Mouse (Mus musculus): ENCODE data around the gene Htr1f. TPM values are rescaled to one million over a fixed set of nuclear protein-coding genes. Genes with fewer than 3 reads are reported as not detected.
A peak's percentile ranks its signal among the peaks of the same experiment; 100 is the strongest.

The Htr1f gene
- polyA plus RNA-seq, 1 experiment from 2014 or later, result not detected

DNA sequence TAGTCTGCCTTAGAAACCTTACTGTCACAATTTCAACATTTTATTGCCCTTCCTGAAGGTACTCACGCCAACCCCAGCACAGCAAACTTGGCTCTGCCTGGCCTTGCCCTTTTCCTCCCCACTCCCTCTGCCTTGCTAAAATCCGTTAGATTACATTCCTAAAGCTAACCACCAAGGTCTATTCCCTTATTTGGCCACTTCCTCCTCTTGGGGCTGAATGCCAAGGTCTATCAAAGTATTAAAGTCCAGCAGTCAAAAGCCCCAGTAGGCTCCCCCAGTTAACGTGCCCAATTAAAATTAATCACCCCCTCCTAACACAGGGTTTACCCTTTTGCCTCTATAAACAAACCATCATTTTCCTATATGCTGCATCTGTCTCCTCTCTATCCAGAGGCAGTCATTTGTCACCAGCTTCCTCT, 221.2 kb downstream of the Htr1f start:
- CTCF ChIA-PET, result interaction anchor here (0.8 kb wide), 1 partner anchor 10 kb away, joined by 3 read pairs; no protein-coding TSS in a partner anchor
- H3K27me3 ChIP-seq, result no peaks in the 10 kb centered on the region

DNA sequence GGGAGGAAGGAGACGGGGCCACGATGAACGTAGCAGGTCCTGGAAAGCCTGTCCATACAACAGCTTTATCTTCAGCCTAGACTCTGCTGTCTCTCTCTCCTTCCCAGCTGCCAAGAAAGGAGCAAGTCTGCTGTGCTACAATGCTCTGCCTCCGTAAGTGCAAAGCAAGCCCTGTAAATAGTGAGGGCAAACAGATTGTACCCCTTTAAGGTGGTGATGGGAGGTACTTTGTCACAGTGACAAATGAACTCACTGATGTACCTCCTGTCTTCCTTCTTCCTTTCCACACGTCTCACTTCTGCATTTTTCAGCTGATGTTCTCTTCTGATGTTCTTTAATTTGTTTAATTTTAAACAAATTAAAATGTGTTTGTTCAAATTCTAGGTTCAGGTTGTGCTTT, 221.8 kb downstream of the Htr1f start:
- TF ChIP-seq CTCF (IDR thresholded peaks at IDR 0.05), result no peak
- no peak for DNase-seq (ENCODE audit: low read depth, low spot score)
- in situ Hi-C loops (cut with MboI; ENCODE audit: low pct_unique_long_range_greater_than_20kb), result no loop called here
- ATAC-seq, result no peak
- ChIA-PET POLR2A (no interaction called here), CTCF (no interaction called here)
- no peaks in the 10 kb centered on the region for H3K27me3 ChIP-seq

More for the DNA sequence above, 221.2 kb downstream of the Htr1f start:
- DNase-seq (ENCODE audit: low read depth, low spot score) (no peak), ATAC-seq (peak; percentile 74)
- TF ChIP-seq CTCF (IDR thresholded peaks at IDR 0.05), result no peak
- in situ Hi-C loops (cut with MboI; ENCODE audit: low pct_unique_long_range_greater_than_20kb), result no loop called here
- POLR2A ChIA-PET, result no interaction called here

DNA sequence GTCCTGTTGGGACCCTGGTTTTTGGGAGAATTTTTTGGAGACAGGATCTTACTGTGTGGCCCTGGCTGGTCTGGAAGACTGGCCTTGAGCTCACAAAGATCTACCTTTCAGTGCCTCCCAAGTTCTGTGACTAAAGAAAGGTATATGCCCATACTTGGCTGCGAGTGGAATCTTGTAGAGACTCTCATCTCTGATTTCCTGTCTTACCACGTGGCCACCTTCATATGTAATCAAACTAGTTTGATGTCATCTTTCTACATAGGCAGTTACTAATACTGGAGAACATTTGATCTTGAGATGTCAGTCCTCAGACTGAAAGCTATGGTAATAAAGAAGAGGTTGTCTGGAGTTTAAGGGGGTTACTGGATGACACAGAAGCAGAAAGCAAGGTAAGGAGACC, 224.2 kb downstream of the Htr1f start:
- TF ChIP-seq CTCF (IDR thresholded peaks at IDR 0.05), result no peak
- ChIA-PET POLR2A (no interaction called here), CTCF (no interaction called here)
- no peaks in the 10 kb centered on the region for H3K27me3 ChIP-seq
- ATAC-seq, result no peak
- in situ Hi-C loops (cut with MboI; ENCODE audit: low pct_unique_long_range_greater_than_20kb), result no loop called here
- DNase-seq (ENCODE audit: low read depth, low spot score), result no peak

DNA sequence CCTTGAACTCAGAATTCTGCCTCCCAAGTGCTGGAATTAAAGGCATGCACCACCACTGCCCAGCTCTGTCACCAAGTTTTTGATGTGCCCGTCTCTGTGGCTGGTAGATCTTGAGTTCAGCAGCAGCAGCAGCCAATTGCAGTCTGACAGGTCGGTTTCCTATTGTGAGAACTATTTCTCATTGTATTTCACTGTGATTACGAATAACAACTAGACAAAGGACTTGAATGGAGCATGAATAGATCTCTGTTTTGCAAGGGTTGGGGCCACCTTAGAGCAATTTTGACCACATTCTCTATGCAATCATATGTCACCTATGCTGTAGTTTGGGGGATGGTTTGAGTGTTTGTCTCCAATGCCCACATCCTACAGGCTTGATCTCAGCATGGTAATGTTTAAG, 224.7 kb downstream of the Htr1f start:
- DNase-seq (ENCODE audit: low read depth, low spot score) (no peak), ATAC-seq (no peak)
- no peak for TF ChIP-seq CTCF (IDR thresholded peaks at IDR 0.05)
- POLR2A ChIA-PET, result no interaction called here
- in situ Hi-C loops (cut with MboI; ENCODE audit: low pct_unique_long_range_greater_than_20kb), result no loop called here
- CTCF ChIA-PET, result interaction anchor here (1.2 kb wide), 1 partner anchor 26 kb away, joined by 3 read pairs; no protein-coding TSS in a partner anchor
- H3K27me3 ChIP-seq, result no peaks in the 10 kb centered on the region

DNA sequence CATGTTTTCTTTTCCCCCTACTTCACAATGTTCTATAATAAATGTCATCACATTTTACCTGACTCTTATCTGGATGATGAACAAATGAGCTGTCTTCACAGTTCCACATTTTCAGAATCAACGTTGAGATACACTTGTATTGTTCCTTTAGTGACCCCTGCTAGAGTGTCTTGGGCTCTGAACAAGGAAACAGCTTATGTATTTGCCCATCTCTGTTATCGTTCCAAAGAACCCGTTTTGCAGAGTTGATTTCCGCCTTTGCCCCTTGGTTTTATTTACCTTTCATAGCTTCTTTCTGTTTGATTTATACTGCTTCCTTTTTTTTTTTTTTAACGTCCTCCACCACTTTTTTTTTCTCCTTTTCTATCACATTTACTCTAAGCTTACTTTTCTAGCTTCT, 225.9 kb downstream of the Htr1f start:
- ChIA-PET POLR2A (no interaction called here), CTCF (interaction anchor here (1.2 to 1.4 kb wide), 2 partner anchors 15 to 27 kb away, joined by 3 read pairs; no protein-coding TSS in a partner anchor)
- in situ Hi-C loops (cut with MboI; ENCODE audit: low pct_unique_long_range_greater_than_20kb), result no loop called here
- DNase-seq (ENCODE audit: low read depth, low spot score) (no peak), ATAC-seq (no peak)
- no peak for TF ChIP-seq CTCF (IDR thresholded peaks at IDR 0.05)
- H3K27me3 ChIP-seq, result no peaks in the 10 kb centered on the region

DNA sequence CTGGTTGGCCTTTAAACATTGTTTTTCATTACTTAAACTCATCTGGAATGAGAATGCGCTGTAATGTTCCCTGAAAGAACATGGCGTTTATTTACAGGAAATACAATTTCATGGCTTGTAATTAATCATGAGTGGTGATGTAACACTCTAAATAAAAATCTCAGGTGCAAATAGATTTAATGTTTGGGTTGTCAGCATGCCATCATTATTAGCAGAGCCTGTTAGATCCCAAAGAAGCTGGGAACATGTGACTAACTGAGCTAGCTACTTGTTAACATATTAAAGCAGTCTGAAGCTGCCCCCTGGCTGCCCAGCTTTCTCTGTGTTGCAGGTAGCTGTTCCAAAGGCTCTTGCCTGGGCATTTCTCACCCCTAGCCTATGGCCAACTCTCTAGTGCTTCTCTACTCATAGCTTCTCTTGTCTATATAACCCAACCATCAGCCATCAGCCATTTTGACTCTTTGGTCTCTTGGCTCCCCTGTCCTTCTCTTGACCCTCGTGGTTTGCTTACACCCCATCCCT, 227.0 kb downstream of the Htr1f start:
- no peak for ATAC-seq
- in situ Hi-C loops (cut with MboI; ENCODE audit: low pct_unique_long_range_greater_than_20kb), result no loop called here
- POLR2A ChIA-PET, result no interaction called here

DNA sequence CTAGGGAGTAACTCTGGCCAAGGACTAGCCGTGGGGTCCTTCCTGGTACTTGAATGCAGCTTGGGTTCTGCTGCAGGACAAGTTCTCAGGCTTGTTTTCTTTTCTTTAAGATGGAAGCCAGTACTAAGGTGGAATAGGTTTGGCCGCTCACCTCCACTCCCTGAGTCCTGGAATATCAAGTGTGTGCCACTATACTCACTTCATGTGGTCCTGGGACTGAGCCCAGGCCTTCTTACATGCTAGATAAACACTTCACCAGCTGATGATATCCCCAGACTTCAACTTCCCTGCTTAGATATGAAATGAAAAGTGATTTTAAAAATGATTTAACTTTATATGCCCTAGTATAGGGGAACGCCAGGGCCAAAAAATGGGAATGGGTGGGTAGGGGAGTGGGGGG, 228.3 kb downstream of the Htr1f start:
- ChIA-PET CTCF (no interaction called here), POLR2A (no interaction called here)
- ATAC-seq (no peak), DNase-seq (ENCODE audit: low read depth, low spot score) (no peak)
- in situ Hi-C loops (cut with MboI; ENCODE audit: low pct_unique_long_range_greater_than_20kb), result no loop called here
- no peak for TF ChIP-seq CTCF (IDR thresholded peaks at IDR 0.05)
- H3K27me3 ChIP-seq, result no peaks in the 10 kb centered on the region

More for the DNA sequence above, 227.0 kb downstream of the Htr1f start:
- no peaks in the 10 kb centered on the region for H3K27me3 ChIP-seq
- TF ChIP-seq CTCF (IDR thresholded peaks at IDR 0.05), result peak; percentile 32
- DNase-seq (ENCODE audit: low read depth, low spot score), result no peak
- CTCF ChIA-PET, result interaction anchor here (1.4 kb wide), 1 partner anchor 16 kb away, joined by 3 read pairs; no protein-coding TSS in a partner anchor

DNA sequence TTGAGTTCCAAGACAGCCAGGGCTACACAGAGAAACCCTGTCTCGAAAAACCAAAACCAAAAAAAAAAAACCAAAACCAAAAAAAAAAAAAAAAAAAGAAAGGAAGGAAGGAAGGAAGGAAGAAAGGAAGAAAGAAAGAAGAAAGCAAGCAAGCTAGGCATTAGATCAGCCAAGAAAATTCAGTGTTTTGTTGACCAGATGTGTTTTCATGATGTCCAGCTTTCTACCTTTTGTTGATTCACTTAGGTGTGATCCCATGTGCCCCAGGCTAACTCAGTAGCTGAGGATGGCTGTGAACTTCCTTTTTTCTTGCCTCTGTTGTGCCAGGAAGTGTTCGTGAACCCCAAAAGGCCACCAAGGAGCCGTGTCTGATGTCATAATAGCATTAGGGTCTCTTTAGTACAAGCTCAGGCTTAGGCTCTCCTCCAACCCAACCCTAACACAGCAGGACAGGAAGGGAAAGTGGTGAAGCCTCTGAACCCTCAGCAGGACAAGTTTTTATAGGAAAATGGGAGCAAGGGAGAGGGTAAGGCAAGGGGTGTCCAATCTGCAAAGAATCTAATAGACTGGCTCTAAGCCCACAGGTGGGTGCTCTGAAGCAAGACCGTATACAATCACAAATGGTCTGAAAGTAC, 228.9 kb downstream of the Htr1f start:
- TF ChIP-seq CTCF (IDR thresholded peaks at IDR 0.05), result no peak
- in situ Hi-C loops (cut with MboI; ENCODE audit: low pct_unique_long_range_greater_than_20kb), result no loop called here
- DNase-seq (ENCODE audit: low read depth, low spot score), result no peak
- CTCF ChIA-PET, result no interaction called here
- no peak for ATAC-seq
- no peaks in the 10 kb centered on the region for H3K27me3 ChIP-seq
- POLR2A ChIA-PET, result no interaction called here

DNA sequence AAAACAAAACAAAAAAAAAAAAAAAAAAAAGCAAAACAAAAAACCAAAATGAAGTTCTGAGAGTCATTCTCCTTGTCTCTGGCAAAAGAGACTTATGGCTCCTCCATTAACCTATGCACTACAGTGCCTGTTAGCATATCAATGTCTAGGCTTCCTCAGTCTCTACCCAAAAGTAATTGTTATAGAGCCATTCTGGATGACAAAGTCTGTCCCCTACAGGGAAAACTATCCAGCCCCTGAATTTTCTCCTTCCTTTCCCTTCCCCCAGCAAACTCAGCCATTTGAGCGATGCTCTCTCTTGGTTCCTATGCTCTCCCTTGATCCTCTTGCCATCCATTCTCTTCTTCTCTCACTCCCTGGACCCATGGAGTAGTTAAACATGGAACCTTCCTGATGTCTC, 229.8 kb downstream of the Htr1f start:
- no peak for TF ChIP-seq CTCF (IDR thresholded peaks at IDR 0.05)
- ATAC-seq (no peak), DNase-seq (ENCODE audit: low read depth, low spot score) (no peak)
- in situ Hi-C loops (cut with MboI; ENCODE audit: low pct_unique_long_range_greater_than_20kb), result no loop called here
- no peaks in the 10 kb centered on the region for H3K27me3 ChIP-seq
- ChIA-PET POLR2A (no interaction called here), CTCF (no interaction called here)

DNA sequence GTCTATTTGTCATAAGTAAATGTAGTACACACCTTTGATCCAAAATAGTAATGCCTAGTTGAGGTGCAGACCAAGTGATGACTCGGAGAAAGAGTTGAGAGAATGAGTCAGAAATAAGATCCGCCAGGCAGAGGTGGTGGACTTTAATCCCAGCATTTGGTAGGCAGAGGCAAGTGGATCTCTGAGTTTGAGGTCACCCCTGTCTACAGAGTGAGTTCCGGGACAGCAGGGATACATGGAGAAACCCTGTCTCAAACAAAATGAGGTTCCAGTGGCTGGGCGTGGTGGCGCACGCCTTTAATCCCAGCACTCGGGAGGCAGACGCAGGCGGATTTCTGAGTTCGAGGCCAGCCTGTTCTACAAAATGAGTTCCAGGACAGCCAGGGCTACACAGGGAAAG, 230.3 kb downstream of the Htr1f start:
- no peak for TF ChIP-seq CTCF (IDR thresholded peaks at IDR 0.05)
- in situ Hi-C loops (cut with MboI; ENCODE audit: low pct_unique_long_range_greater_than_20kb), result no loop called here
- CTCF ChIA-PET, result interaction anchor here (0.6 to 1.4 kb wide), 2 partner anchors 12 to 21 kb away, joined by 3 read pairs; no protein-coding TSS in a partner anchor
- no peak for ATAC-seq
- H3K27me3 ChIP-seq, result no peaks in the 10 kb centered on the region
- no peak for DNase-seq (ENCODE audit: low read depth, low spot score)
- POLR2A ChIA-PET, result no interaction called here
